Mouse (Mus musculus): ENCODE data around the gene Oprl1. TPM values are rescaled to one million over a fixed set of nuclear protein-coding genes. Genes with fewer than 3 reads are reported as not detected.

Oprl1 gene
- polyA plus RNA-seq, 1 experiment from 2014 or later, result 111 TPM

DNA sequence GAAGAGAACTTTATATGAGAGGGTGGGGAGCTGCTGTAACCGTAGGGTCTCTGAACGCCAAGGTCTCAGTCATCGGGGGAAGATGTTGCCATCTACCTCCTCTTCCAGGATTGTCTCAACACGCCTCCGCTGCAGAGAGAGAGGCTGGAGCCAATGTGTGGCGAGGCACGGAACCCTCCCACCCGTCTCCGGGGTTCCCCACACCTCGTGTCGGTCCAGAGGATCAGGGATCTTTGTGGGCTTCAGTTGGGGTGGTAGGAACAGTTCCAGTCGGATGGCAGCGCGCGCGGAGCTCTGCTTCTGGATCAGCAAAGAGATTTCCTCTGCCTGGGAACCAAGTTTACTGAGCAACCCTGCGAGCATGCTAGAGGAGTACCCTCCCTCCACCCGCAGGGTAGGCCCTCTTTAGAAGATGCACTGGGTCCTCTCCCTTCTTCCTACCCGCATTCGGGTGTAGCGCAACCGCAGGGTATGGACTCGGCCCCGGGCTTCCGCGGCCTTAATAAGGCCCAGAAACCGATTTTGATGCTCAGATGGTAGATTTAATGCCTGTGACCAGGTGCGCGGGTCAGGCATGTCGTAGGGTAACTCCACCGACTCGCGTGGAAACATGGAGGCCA is 17.9 kb upstream of the Oprl1 start:
- no peaks in the 10 kb centered on the region for H3K27me3 ChIP-seq (ENCODE audit: control insufficient read depth, insufficient read depth, low read depth, low read length)
- no peaks in the 10 kb centered on the region for H3K9me3 ChIP-seq (replicated peaks; ENCODE audit: control insufficient read depth, low read length, poor library complexity, severe bottlenecking)
- no peak overlapping the region for H3K4me2 ChIP-seq (ENCODE audit: low read length)
- no peaks in the 10 kb centered on the region for H3K36me3 ChIP-seq (ENCODE audit: control insufficient read depth, insufficient read depth, low read length)
- H3K4me1 ChIP-seq (ENCODE audit: control insufficient read depth, insufficient read depth, low read length), result peaks cover 15% of the 10 kb centered on the region
- no peak overlapping the region for H3K27ac ChIP-seq (ENCODE audit: low read length)
- no peak for ATAC-seq
- no peak overlapping the region for H3K4me3 ChIP-seq (ENCODE audit: low read depth, low read length)
- 79% methylated on average over 33 of the region's 33 CpGs for WGBS
- no peak overlapping the region for H3K9ac ChIP-seq (ENCODE audit: low read depth, low read length)

DNA sequence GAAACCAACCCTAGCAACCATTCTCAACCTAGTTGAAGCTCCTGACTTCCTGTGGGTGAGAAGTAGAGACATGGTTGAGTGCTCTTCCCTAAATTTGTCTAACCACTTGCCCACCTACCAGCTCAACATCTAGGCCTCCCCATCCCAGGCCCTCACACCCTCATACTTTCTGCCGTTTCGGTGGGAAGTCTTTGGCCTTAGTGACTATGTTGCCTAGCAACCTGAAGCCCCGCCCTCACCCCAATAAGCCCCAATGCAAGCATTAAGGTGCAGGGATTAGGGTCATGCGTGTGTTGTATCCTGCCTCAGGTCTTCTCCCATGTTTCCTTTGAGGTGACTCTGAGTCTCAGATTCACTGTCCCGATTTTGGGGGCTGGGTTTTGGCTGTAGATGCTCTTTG is 16.6 kb upstream of the Oprl1 start, which contains the start of gene Lkaaear1:
Gene Lkaaear1 (minus strand): TSS at position 202 of the 400 bp plus-strand sequence.
- WGBS, result 43% methylated on average over 5 of the region's 5 CpGs
- Histone ChIP-seq H3K4me2 (ENCODE audit: low read length) (no peak within 1 kb of the TSS), H3K4me1 (ENCODE audit: control insufficient read depth, insufficient read depth, low read length) (peaks cover 5% of the 10 kb centered on the region), H3K27ac (ENCODE audit: low read length) (no peak within 1 kb of the TSS), H3K36me3 (ENCODE audit: control insufficient read depth, insufficient read depth, low read length) (no peaks in the 10 kb centered on the region), H3K9me3 (replicated peaks; ENCODE audit: control insufficient read depth, low read length, poor library complexity, severe bottlenecking) (no peaks in the 10 kb centered on the region), H3K9ac (ENCODE audit: low read depth, low read length) (no peak within 1 kb of the TSS), H3K4me3 (ENCODE audit: low read depth, low read length) (no peak within 1 kb of the TSS), H3K27me3 (ENCODE audit: control insufficient read depth, insufficient read depth, low read depth, low read length) (no peaks in the 10 kb centered on the region)
- no peak for ATAC-seq

DNA sequence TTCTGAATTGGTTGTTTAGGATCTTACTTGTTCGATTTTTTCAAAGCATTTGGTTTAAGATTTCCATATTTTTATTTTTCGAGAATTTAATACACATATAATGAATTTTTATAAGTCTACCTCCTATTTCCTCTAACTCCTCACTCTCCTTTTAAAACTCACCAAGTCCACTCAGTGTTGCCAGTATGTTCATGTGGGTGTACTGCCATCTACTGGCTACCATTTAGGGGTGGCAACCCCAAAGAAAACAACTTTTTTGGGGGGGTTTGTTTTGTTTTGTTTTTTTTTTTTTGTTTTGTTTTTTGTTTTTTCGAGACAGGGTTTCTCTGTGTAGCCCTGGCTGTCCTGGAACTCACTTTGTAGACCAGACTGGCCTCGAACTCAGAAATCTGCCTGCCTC is 8.1 kb upstream of the Oprl1 start:
- Histone ChIP-seq H3K4me2 (ENCODE audit: low read length) (no peak overlapping the region), H3K4me3 (ENCODE audit: low read depth, low read length) (no peak overlapping the region), H3K27me3 (ENCODE audit: control insufficient read depth, insufficient read depth, low read depth, low read length) (no peaks in the 10 kb centered on the region), H3K27ac (ENCODE audit: low read length) (no peak overlapping the region), H3K4me1 (ENCODE audit: control insufficient read depth, insufficient read depth, low read length) (no peaks in the 10 kb centered on the region), H3K9ac (ENCODE audit: low read depth, low read length) (no peak overlapping the region), H3K36me3 (ENCODE audit: control insufficient read depth, insufficient read depth, low read length) (no peaks in the 10 kb centered on the region), H3K9me3 (replicated peaks; ENCODE audit: control insufficient read depth, low read length, poor library complexity, severe bottlenecking) (no peaks in the 10 kb centered on the region)
- 39% methylated on average over 4 of the region's 4 CpGs for WGBS
- no peak for ATAC-seq

DNA sequence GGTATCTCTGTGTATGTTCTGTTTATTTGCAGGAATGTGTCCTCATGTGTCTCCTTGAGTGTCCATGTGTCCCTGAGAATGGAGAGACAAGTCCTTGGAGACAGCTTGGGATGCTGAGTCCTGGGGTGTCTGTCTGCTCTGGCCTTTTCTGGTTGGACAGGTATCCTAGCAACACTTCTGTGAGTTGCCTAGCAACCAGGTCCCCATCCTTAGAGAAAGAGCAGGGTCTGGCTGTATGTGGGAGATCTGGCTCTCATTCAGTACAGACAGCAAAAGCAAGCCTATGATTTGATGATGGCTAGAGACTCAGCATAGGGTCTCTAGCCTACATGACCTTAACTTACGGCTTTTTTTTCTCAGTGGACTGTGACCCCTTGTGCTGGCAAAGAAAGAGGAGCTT is 1.1 kb upstream of the Oprl1 start:
- peak; percentile 93 for ATAC-seq
- H3K27me3 ChIP-seq (ENCODE audit: control insufficient read depth, insufficient read depth, low read depth, low read length), result no peaks in the 10 kb centered on the region
- H3K4me3 ChIP-seq (ENCODE audit: low read depth, low read length), result peak overlapping the region; percentile 6; the same call in 1 of the 2 replicates
- H3K27ac ChIP-seq (ENCODE audit: low read length), result peak overlapping the region; percentile 92
- H3K9me3 ChIP-seq (replicated peaks; ENCODE audit: control insufficient read depth, low read length, poor library complexity, severe bottlenecking), result no peaks in the 10 kb centered on the region
- H3K4me2 ChIP-seq (ENCODE audit: low read length), result peak overlapping the region; percentile 85
- WGBS, result 28% methylated on average over 1 of the region's 1 CpGs
- peaks cover 38% of the 10 kb centered on the region for H3K4me1 ChIP-seq (ENCODE audit: control insufficient read depth, insufficient read depth, low read length)
- peaks cover 3% of the 10 kb centered on the region; the same call in 1 of the 2 replicates for H3K36me3 ChIP-seq (ENCODE audit: control insufficient read depth, insufficient read depth, low read length)
- H3K9ac ChIP-seq (ENCODE audit: low read depth, low read length), result peak overlapping the region; percentile 45

DNA sequence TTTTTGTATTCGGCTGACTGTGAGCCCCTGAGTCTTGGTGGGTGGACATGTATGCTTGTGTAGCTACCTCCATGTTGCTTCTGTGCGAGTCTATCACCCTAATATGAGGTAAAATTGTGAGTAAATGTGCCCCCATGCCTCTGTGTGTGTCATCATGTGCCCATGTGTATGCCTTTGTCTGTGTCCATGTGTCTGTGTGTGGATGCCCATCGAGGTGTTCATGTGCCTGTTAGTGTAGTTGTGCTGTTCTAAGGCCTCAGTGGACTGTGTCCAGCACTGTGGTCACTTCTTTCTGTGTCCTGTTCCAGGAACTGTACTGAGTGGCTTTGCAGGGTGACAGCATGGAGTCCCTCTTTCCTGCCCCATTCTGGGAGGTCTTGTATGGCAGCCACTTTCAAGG is 566 bp downstream of the Oprl1 start:
- peak; percentile 26; the same call in 1 of the 2 replicates for ATAC-seq
- Histone ChIP-seq H3K9ac (ENCODE audit: low read depth, low read length) (peak overlapping the region; percentile 84), H3K4me2 (ENCODE audit: low read length) (peak overlapping the region; percentile 85), H3K9me3 (replicated peaks; ENCODE audit: control insufficient read depth, low read length, poor library complexity, severe bottlenecking) (no peaks in the 10 kb centered on the region), H3K27me3 (ENCODE audit: control insufficient read depth, insufficient read depth, low read depth, low read length) (no peaks in the 10 kb centered on the region), H3K27ac (ENCODE audit: low read length) (peak overlapping the region; percentile 92), H3K4me1 (ENCODE audit: control insufficient read depth, insufficient read depth, low read length) (peaks cover 38% of the 10 kb centered on the region), H3K4me3 (ENCODE audit: low read depth, low read length) (peak overlapping the region; percentile 68), H3K36me3 (ENCODE audit: control insufficient read depth, insufficient read depth, low read length) (peaks cover 12% of the 10 kb centered on the region)
- WGBS, result 44% methylated on average over 3 of the region's 3 CpGs

DNA sequence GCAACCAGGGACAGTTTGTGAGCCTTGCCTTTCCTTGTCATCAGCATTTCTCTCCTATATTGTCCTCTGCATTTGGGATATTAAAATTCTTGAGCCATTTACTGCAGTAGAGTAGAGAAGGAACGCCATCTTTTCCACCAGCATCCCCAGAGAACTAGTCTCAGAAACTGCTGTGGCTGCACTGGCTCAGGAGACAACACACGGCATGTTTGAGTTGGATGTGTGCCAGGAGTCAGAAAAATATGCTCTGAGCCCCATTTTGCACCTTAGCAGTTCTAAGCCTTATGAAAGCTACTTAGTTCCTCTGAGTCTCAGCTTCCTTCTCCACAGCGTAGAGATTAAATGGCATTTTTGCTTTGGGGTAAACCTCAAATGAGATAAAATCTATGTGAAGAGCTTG is 2.2 kb downstream of the Oprl1 start:
- no peak for ATAC-seq
- Histone ChIP-seq H3K4me2 (ENCODE audit: low read length) (peak overlapping the region; percentile 85), H3K27me3 (ENCODE audit: control insufficient read depth, insufficient read depth, low read depth, low read length) (no peaks in the 10 kb centered on the region), H3K4me3 (ENCODE audit: low read depth, low read length) (peak overlapping the region; percentile 68), H3K4me1 (ENCODE audit: control insufficient read depth, insufficient read depth, low read length) (peaks cover 38% of the 10 kb centered on the region), H3K9me3 (replicated peaks; ENCODE audit: control insufficient read depth, low read length, poor library complexity, severe bottlenecking) (no peaks in the 10 kb centered on the region), H3K27ac (ENCODE audit: low read length) (no peak overlapping the region), H3K36me3 (ENCODE audit: control insufficient read depth, insufficient read depth, low read length) (peaks cover 12% of the 10 kb centered on the region), H3K9ac (ENCODE audit: low read depth, low read length) (peak overlapping the region; percentile 1; the same call in 1 of the 2 replicates)
- 57% methylated on average over 3 of the region's 3 CpGs for WGBS

DNA sequence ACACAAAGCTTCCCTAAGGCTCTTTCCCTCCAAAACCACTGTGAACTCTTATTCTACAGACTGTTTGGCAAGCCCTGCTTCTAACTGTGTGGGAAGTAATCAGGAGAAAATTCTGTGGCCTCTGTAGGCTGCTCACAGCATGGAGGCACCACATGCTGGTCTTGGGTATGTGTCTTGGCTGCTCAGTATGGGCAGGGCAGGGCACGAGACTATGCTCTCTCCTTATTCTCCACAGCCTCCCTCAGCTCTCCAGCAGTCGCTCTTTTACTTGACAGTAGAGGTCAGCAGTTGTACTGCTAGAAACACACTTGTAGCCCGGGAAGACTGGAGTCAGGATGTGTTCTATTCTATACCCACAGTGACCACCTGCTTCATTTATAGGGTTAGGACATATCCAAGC is 5.2 kb downstream of the Oprl1 start:
- peaks cover 21% of the 10 kb centered on the region for H3K4me1 ChIP-seq (ENCODE audit: control insufficient read depth, insufficient read depth, low read length)
- H3K9me3 ChIP-seq (replicated peaks; ENCODE audit: control insufficient read depth, low read length, poor library complexity, severe bottlenecking), result no peaks in the 10 kb centered on the region
- no peak overlapping the region for H3K4me3 ChIP-seq (ENCODE audit: low read depth, low read length)
- H3K27me3 ChIP-seq (ENCODE audit: control insufficient read depth, insufficient read depth, low read depth, low read length), result no peaks in the 10 kb centered on the region
- no peak overlapping the region for H3K9ac ChIP-seq (ENCODE audit: low read depth, low read length)
- WGBS, result 31% methylated on average over 3 of the region's 3 CpGs
- no peak overlapping the region for H3K27ac ChIP-seq (ENCODE audit: low read length)
- ATAC-seq, result no peak
- no peak overlapping the region for H3K4me2 ChIP-seq (ENCODE audit: low read length)
- peaks cover 12% of the 10 kb centered on the region for H3K36me3 ChIP-seq (ENCODE audit: control insufficient read depth, insufficient read depth, low read length)

DNA sequence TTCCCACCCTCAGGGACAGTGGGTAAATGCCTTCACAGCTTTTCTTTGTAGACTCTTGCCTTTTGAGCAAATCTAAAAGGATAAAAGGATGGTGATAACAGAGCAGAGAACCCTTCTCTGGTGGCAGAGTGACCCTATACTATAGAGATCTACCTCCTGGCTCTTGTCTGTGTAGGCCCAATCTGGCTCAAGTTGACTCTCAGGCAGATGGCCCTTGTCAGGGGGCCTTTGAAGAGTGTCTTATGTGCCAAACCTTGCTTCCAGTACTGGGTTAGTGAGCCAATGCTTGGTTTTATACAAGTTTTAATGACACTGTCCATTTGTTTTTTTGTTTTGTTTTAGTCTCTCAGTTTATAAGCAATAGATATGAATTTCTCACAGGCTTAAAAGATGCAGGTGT is 6.4 kb downstream of the Oprl1 start:
- H3K4me3 ChIP-seq (ENCODE audit: low read depth, low read length), result no peak overlapping the region
- H3K4me1 ChIP-seq (ENCODE audit: control insufficient read depth, insufficient read depth, low read length), result peaks cover 17% of the 10 kb centered on the region
- ATAC-seq, result no peak
- peaks cover 12% of the 10 kb centered on the region for H3K36me3 ChIP-seq (ENCODE audit: control insufficient read depth, insufficient read depth, low read length)
- no peak overlapping the region for H3K9ac ChIP-seq (ENCODE audit: low read depth, low read length)
- H3K4me2 ChIP-seq (ENCODE audit: low read length), result no peak overlapping the region
- H3K27me3 ChIP-seq (ENCODE audit: control insufficient read depth, insufficient read depth, low read depth, low read length), result no peaks in the 10 kb centered on the region
- no peaks in the 10 kb centered on the region for H3K9me3 ChIP-seq (replicated peaks; ENCODE audit: control insufficient read depth, low read length, poor library complexity, severe bottlenecking)
- no peak overlapping the region for H3K27ac ChIP-seq (ENCODE audit: low read length)

DNA sequence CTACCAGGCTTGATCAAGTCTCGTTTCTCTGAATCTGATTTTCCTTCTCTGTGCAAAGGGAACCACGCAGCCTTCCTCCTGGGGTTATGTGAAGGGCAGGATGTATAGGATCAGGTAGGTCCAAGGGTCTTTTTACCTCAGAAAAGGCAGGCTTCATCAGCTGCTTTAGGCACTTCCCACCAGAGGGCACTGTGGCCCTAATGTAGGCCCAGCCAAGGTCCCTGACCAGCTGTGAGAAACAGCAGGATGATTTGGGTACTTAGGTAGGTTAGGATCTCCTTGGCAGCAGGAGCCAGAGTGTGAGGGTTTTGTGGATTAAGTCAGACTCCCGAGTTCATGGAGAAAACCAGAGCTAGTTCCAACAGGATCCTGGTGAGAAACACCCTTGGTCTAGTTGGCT is 7.4 kb downstream of the Oprl1 start:
- Histone ChIP-seq H3K9ac (ENCODE audit: low read depth, low read length) (no peak overlapping the region), H3K27ac (ENCODE audit: low read length) (no peak overlapping the region), H3K4me3 (ENCODE audit: low read depth, low read length) (no peak overlapping the region), H3K27me3 (ENCODE audit: control insufficient read depth, insufficient read depth, low read depth, low read length) (no peaks in the 10 kb centered on the region), H3K36me3 (ENCODE audit: control insufficient read depth, insufficient read depth, low read length) (peaks cover 12% of the 10 kb centered on the region), H3K4me1 (ENCODE audit: control insufficient read depth, insufficient read depth, low read length) (peaks cover 7% of the 10 kb centered on the region), H3K9me3 (replicated peaks; ENCODE audit: control insufficient read depth, low read length, poor library complexity, severe bottlenecking) (no peaks in the 10 kb centered on the region), H3K4me2 (ENCODE audit: low read length) (no peak overlapping the region)
- ATAC-seq, result no peak
- 7% methylated on average over 3 of the region's 3 CpGs for WGBS
